Mouse (Mus musculus): ENCODE measurements at regions not wholly inside any gene's neighbourhood (a gene's known extent, or its start where the extent isn't known, plus 50 kb on each side); places are given as distances from the start of the nearest gene placed in this dataset.

GRCm38 (mm10) chr13:97662741-97663140, 97.7 kb downstream of the Gm10260 start:
- TF ChIP-seq CTCF (IDR thresholded peaks at IDR 0.05 in 2 of 3, conservative IDR thresholded peaks at IDR 0.05 in 1 of 3; ENCODE audit: control insufficient read depth in 1 of 3, insufficient read depth in 1 of 3, low read depth in 2 of 3, low read length in 3 of 3, poor library complexity in 1 of 3, severe bottlenecking in 1 of 3) (no peak), GATA1 (IDR thresholded peaks at IDR 0.05; ENCODE audit: low read depth, low read length) (no peak), POLR2A (IDR thresholded peaks at IDR 0.05; ENCODE audit: control insufficient read depth in 1 of 2, insufficient read depth in 1 of 2, low read depth in 1 of 2, low read length in 2 of 2, poor library complexity in 1 of 2) (no peak), POLR2AphosphoS5 (IDR thresholded peaks at IDR 0.05; ENCODE audit: borderline replicate concordance, low read depth, low read length) (no peak), HCFC1 (IDR thresholded peaks at IDR 0.05; ENCODE audit: low read depth, low read length) (no peak), ZKSCAN1 (IDR thresholded peaks at IDR 0.05; ENCODE audit: low read depth, low read length) (no peak), ZC3H11A (IDR thresholded peaks at IDR 0.05; ENCODE audit: low read depth, low read length) (no peak), NELFE (IDR thresholded peaks at IDR 0.05; ENCODE audit: low read depth, low read length) (no peak), UBTF (IDR thresholded peaks at IDR 0.05; ENCODE audit: borderline replicate concordance, insufficient read depth, low read depth, low read length) (no peak), POLR2AphosphoS2 (IDR thresholded peaks at IDR 0.05; ENCODE audit: low read length) (no peak), MEF2A (IDR thresholded peaks at IDR 0.05; ENCODE audit: extremely low read depth, insufficient replicate concordance, low read depth, low read length, poor library complexity, severe bottlenecking) (no peak), EP300 (IDR thresholded peaks at IDR 0.05; ENCODE audit: low read depth in 1 of 2, low read length in 2 of 2) (no peak)

Measured in MEL (cell line).